ENCODE assay signal across 25 mouse cellular contexts in the genomic region with DNA sequence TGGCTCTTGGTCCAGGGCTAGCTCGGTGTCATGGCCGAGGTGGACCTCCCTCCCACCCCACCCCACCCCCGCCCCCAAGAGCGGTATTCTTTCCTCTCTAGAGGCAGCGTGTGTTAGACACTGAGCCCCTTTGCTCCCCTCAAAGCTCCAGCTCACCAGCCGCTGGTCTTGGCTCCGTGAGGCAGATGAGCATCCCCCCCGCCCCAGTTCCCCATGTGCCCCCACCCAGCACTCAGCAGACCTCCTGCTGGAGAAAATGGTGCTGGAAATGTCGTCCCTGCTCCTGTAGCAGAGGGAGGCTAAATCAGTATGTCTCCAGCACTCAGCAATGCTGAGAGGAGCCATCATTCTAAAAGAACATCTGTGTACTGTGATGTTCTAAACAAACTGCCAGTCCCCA. TPM values are rescaled to one million over a fixed set of nuclear protein-coding genes. Genes with fewer than 3 reads are reported as not detected.
A peak's percentile ranks its signal among the peaks of the same experiment; 100 is the strongest.
DNase-seq lines count a peak whose midpoint lies in the region; ATAC-seq and TF ChIP-seq lines count a peak whose summit lies in the region.
"Had no signal": no experiment of that assay in that cellular context is flagged by ENCODE, and none has a peak within 500 bp of the region (broad histone marks: within the 10 kb centered on the region; RNA-seq: fewer than 3 reads in every experiment).

No protein-coding gene starts in this region.

- peak; percentile 74 for DNase-seq in heart, adult 11 months
- no peak for DNase-seq in heart, adult 2 months
- no peak for DNase-seq in heart, postnatal 36 days
- no peak for DNase-seq in liver, postnatal 0 days
- no peak for DNase-seq in liver
- no peak for DNase-seq in lung, postnatal 4 days
- DNase-seq: adrenal gland, postnatal 10 days; adrenal gland, postnatal 36 days; B cell, adult 2 months; cerebellum, adult 18-20 months; cerebellum, adult 9-10 months; cerebellum, postnatal 14 days; gastrocnemius, postnatal 25 days had no signal

- H3K27ac ChIP-seq in heart, adult 2 months, result no peak overlapping the region
- H3K27ac ChIP-seq in heart, embryonic 15.5 days, result 0 out of 2 replicates have a peak overlapping the region, but pooled peaks have one; percentile 36
- 0 out of 2 replicates have a peak overlapping the region, but pooled peaks have one; percentile 3 for H3K27ac ChIP-seq in liver, postnatal 0 days (ENCODE audit: low read depth)
- H3K27ac ChIP-seq: forebrain, embryonic 12.5 days; forebrain, embryonic 15.5 days; hindbrain, embryonic 14.5 days; hindbrain, postnatal 0 days had no signal

- no peak overlapping the region for H3K4me2 ChIP-seq in heart, embryonic 15.5 days
- no peak overlapping the region for H3K4me2 ChIP-seq in liver, postnatal 0 days (ENCODE audit: low read depth, low read length)
- H3K4me2 ChIP-seq: forebrain, embryonic 12.5 days; forebrain, embryonic 15.5 days; heart, embryonic 11.5 days; hindbrain, embryonic 14.5 days had no signal

- intact Hi-C loops in heart, adult 2 months (cut with DNase I), result no loop called here
- intact Hi-C loops in heart, postnatal 36 days (cut with DNase I), result no loop called here

- TF ChIP-seq POLR2A in heart, adult 2 months (IDR thresholded peaks at IDR 0.05; ENCODE audit: insufficient read depth, low read depth, low read length), result no peak

- H3K36me3 ChIP-seq in heart, adult 2 months (ENCODE audit: control insufficient read depth, insufficient read depth, low read length), result peaks cover 9% of the 10 kb centered on the region; the same call in 1 of the 2 replicates
- H3K36me3 ChIP-seq in heart, embryonic 15.5 days, result peaks cover 26% of the 10 kb centered on the region
- H3K36me3 ChIP-seq in liver, postnatal 0 days (replicated peaks; ENCODE audit: insufficient read depth, low read length), result peaks cover 39% of the 10 kb centered on the region
- H3K36me3 ChIP-seq: G1E had no signal

- no peak for TF ChIP-seq CTCF in heart, adult 2 months (IDR thresholded peaks at IDR 0.05)
- TF ChIP-seq CTCF in liver, postnatal 0 days (IDR thresholded peaks at IDR 0.05; ENCODE audit: low read depth), result no peak

- no peaks in the 10 kb centered on the region for H3K79me2 ChIP-seq in heart, adult 2 months (replicated peaks; ENCODE audit: control insufficient read depth, insufficient read depth, low read length)

- WGBS in heart, adult 2 months, result 86% methylated on average over 9 of the region's 9 CpGs
- WGBS in heart, embryonic 15.5 days, result 65% methylated on average over 9 of the region's 9 CpGs
- 77% methylated on average over 9 of the region's 9 CpGs for WGBS in liver, postnatal 0 days (ENCODE audit: insufficient replicate concordance)

- no peak for TF ChIP-seq EP300 in heart, adult 2 months (IDR thresholded peaks at IDR 0.05; ENCODE audit: insufficient read depth, low read depth, low read length)
- no peak for TF ChIP-seq EP300 in liver, postnatal 0 days (IDR thresholded peaks at IDR 0.05; ENCODE audit: low read depth)

- ATAC-seq in heart, embryonic 15.5 days (replicated peaks; ENCODE audit: insufficient number of reproducible peaks, insufficient read depth, low FRiP score, low read depth), result no peak
- no peak for ATAC-seq in liver, postnatal 0 days
- ATAC-seq: forebrain, embryonic 15.5 days; hindbrain, postnatal 0 days; intestine, embryonic 16.5 days; Patski had no signal

- no peak overlapping the region for H3K9ac ChIP-seq in heart, adult 2 months (ENCODE audit: low read depth, low read length)
- H3K9ac ChIP-seq in heart, embryonic 15.5 days, result no peak overlapping the region
- no peak overlapping the region for H3K9ac ChIP-seq in liver, postnatal 0 days (replicated peaks)
- H3K9ac ChIP-seq: forebrain, embryonic 12.5 days; forebrain, embryonic 15.5 days; hindbrain, embryonic 14.5 days had no signal

- no peak overlapping the region for H3K4me3 ChIP-seq in heart, adult 2 months
- no peak overlapping the region for H3K4me3 ChIP-seq in heart, embryonic 15.5 days
- no peak overlapping the region for H3K4me3 ChIP-seq in liver, postnatal 0 days (ENCODE audit: low read depth, low read length)
- H3K4me3 ChIP-seq: forebrain, embryonic 12.5 days; forebrain, embryonic 15.5 days had no signal

- H3K27me3 ChIP-seq in heart, adult 2 months (ENCODE audit: control insufficient read depth, insufficient read depth, low read length), result no peaks in the 10 kb centered on the region
- H3K27me3 ChIP-seq in heart, embryonic 15.5 days, result no peaks in the 10 kb centered on the region
- H3K27me3 ChIP-seq in liver, postnatal 0 days (ENCODE audit: insufficient read depth, low read length), result no peaks in the 10 kb centered on the region
- H3K27me3 ChIP-seq: CH12.LX; forebrain, embryonic 12.5 days; forebrain, embryonic 15.5 days; Patski had no signal

- H3K9me3 ChIP-seq in heart, embryonic 15.5 days (replicated peaks), result no peaks in the 10 kb centered on the region
- no peaks in the 10 kb centered on the region for H3K9me3 ChIP-seq in liver, postnatal 0 days (ENCODE audit: low read length)
- H3K9me3 ChIP-seq: forebrain, embryonic 12.5 days; forebrain, embryonic 15.5 days; G1E had no signal

- peaks cover 30% of the 10 kb centered on the region for H3K4me1 ChIP-seq in heart, adult 2 months (ENCODE audit: control insufficient read depth, insufficient read depth, low read length)
- peaks cover 67% of the 10 kb centered on the region for H3K4me1 ChIP-seq in heart, embryonic 15.5 days (replicated peaks)
- H3K4me1 ChIP-seq in liver, postnatal 0 days (ENCODE audit: insufficient read depth), result peaks cover 30% of the 10 kb centered on the region

RNA-seq across cellular contexts. Expression of a gene that starts 24.3 kb away (rescaled TPM):
- total RNA-seq in heart, adult 2 months (2021), result 10 to 100 TPM; 44.0 to 45.5 TPM
- 27.8 and 59.4 TPM in 2 replicates for polyA plus RNA-seq in heart, adult 2 months (2012; rRNA removed)
- 2.3 and 2.4 TPM in 2 replicates for polyA plus RNA-seq in heart, embryonic 15.5 days (2015; fragmentation: Nextera tagmentation; extraction: Ambion mirVana)
- 10 to 100 TPM; 36.8 to 68.6 TPM for total RNA-seq in heart, postnatal 36 days (2021)
- 0.25 and 0.49 TPM in 2 replicates for polyA plus RNA-seq in liver, postnatal 0 days (2015; fragmentation: Nextera tagmentation; extraction: Ambion mirVana)
- total RNA-seq: CH12.LX; hindbrain, postnatal 0 days had no signal
- polyA plus RNA-seq: embryonic facial prominence, embryonic 11.5 days; G1E; heart, embryonic 11.5 days; hindbrain, embryonic 11.5 days; hindbrain, embryonic 14.5 days; Patski had no signal

RNA-seq across cellular contexts. Expression of a gene that starts 40.7 kb away (rescaled TPM):
- total RNA-seq in heart, adult 2 months (2021), result 10 to 100 TPM; 61.6 to 71.8 TPM
- 26.0 and 38.4 TPM in 2 replicates for polyA plus RNA-seq in heart, adult 2 months (2012; rRNA removed)
- 29.2 TPM in 2 replicates for polyA plus RNA-seq in heart, embryonic 15.5 days (2015; fragmentation: Nextera tagmentation; extraction: Ambion mirVana)
- 10 to 100 TPM; 61.9 to 62.4 TPM for total RNA-seq in heart, postnatal 36 days (2021)
- polyA plus RNA-seq in liver, postnatal 0 days (2015; fragmentation: Nextera tagmentation; extraction: Ambion mirVana), result 5.6 and 6.1 TPM in 2 replicates
